Mouse (Mus musculus): Measurements from ENCODE around the gene Mis12.

- TF ChIP-seq CTCF (conservative IDR thresholded peaks at IDR 0.05; ENCODE audit: low read length) (no peak), NANOG (IDR thresholded peaks at IDR 0.05; ENCODE audit: borderline replicate concordance, low read length) (no peak)
Measured at GRCm38 (mm10) chr11:70969821-70970559, 49.4 kb upstream of the Mis12 start, which contains the start of the genes Nup88 and Rpain.

Data from E14TG2a.4 (cell line).